Mouse (Mus musculus): Measurements from ENCODE around the gene Grpel1. TPM values are rescaled to one million over a fixed set of nuclear protein-coding genes. Genes with fewer than 3 reads are reported as not detected.

Grpel1 gene
- total RNA-seq, 2 experiments from 2014 or later: 60.6 to 62.4 TPM

DNA sequence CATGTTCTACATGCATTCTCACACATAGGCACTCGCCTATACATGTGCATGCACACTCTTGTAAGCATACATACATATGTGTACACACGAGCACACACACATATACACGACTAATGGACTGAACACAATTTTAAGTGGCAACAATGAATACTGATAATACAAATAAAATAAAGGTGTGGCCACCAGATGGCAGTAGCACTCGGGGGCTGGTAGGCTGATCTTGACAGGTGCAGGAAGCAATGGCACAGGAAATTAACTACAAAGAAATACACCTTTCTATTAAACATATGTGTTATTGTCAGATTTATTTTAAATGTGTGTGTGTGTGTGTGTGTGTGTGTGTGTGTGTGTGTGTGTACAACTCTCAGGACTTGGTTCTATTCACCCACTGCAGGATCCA, 5.9 kb upstream of the Grpel1 start:
- intact Hi-C loops (cut with DNase I): no loop called here
- DNase-seq: peak; percentile 51 to 69

DNA sequence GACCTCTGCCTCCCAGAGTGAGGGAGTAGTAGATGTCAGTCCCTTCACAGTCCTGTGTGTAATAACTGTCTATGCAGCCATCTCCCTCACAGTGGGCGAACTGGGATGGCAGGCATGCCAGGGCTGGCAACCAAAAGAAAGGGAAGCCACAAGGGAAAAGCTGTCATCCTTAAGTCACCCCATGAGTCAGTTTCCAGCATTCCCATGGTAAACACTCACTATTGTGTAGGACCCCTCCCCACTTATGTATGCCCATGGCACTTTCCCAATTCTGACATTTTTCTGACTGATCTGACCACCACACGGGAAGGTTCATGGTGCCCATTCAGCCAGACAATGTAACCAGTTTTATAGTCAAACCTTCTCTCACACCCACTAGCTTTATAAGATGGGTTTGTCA, 4.1 kb upstream of the Grpel1 start:
- DNase-seq: no peak
- intact Hi-C loops (cut with DNase I): no loop called here

DNA sequence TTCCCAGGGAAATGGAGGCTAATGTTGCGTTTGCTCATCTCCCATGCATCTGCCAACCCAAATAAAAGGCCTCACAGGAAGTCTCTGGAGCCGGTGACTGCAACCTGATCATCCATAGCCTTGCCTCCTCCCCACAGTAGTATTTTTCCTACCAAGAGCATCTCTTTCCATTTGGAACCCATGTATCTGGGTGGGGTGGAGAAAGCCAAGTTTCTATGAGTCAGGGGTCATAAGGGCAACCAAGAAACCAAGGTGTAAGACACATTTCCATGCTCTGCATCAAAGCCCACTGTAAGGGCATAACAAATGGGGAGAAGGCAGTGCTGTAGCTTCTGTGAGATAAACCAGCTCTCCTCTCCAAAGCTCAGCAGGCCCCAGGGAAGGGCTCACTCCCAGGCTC, 3.6 kb upstream of the Grpel1 start:
- DNase-seq: no peak
- intact Hi-C loops (cut with DNase I): no loop called here

DNA sequence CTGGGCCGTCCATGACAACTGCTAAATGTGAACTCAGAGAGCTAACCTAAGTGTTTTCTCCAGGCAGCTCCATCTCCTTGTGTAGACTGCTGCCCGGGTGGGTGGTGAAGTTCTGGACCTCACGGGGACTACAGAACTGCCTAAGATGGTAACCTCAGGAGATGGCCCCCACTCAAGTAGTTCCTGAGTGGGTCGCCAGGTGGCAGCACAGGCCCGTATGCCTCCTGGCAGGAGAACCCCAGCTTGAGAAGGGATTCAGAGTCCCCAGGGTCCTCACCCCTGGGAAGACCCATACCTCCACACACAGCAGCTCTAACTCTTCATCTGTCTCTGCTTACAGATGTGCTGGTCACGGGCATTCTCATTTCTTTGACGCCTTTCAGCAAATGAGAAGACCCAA, 2.0 kb upstream of the Grpel1 start:
- intact Hi-C loops (cut with DNase I): loop anchor here (2.0 kb wide), 2 partner anchors 76 to 280 kb away; no protein-coding TSS in a partner anchor
- DNase-seq: peak; percentile 79 to 88

DNA sequence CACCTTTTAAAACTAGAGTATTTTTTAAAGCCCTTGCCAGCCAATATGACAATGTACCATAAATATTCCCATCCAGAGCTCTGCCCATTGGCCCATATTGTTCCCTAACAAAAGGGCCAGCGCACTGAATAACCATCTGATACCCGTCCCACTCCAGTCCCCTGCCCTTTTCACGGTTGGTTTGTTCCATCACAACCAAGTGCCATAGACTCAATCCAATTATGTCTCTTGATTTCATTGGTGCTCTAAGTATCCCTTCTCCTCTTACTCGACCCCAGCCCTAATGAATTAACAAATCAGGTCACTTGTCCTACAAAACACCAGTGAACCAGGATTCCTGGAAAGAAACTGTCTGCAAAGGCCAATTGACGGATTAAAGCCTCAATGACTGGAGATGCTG, 1.4 kb upstream of the Grpel1 start:
- intact Hi-C loops (cut with DNase I): loop anchor here (2.0 kb wide), 2 partner anchors 75 to 279 kb away; no protein-coding TSS in a partner anchor
- no peak for DNase-seq

DNA sequence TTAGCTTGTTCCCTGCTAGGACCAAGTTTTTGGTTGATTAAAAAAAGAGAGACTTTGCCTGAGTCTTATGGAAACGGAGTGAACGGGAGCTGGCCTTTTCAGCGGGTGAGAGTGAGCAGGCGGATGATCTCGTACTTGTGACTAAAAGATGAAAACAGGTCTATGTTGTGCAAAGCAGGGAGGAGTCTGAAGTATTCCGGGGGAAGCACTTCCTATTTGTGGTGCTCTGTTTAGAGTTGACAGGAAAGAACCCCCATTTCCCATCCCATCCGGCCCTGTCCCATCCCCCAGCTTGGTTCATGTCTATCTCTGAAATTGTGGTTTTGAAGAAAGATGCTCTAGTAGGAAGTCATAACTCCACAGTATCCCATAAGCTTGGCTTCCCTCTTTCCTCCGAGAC, 1.1 kb downstream of the Grpel1 start:
- DNase-seq: no peak
- intact Hi-C loops (cut with DNase I): loop anchor here (5.0 kb wide), 1 partner anchor 116 kb away; no protein-coding TSS in a partner anchor

DNA sequence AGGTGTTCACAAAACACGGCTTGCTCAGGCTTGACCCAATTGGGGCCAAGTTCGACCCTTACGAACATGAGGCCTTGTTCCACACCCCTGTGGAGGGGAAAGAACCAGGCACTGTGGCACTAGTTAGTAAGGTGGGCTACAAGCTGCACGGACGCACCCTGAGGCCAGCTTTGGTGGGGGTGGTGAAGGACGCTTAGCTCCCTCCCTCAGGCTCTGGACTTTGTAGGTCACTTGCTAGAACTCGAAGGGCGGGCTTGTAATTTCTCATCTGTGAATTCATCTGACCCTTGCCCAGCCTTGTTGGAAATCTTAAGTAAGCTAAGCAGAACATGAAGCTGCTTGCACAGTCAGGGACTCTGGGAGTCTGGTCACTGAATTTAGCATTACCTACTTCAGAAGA, 6.4 kb downstream of the Grpel1 start:
- intact Hi-C loops (cut with DNase I): no loop called here
- no peak for DNase-seq

DNA sequence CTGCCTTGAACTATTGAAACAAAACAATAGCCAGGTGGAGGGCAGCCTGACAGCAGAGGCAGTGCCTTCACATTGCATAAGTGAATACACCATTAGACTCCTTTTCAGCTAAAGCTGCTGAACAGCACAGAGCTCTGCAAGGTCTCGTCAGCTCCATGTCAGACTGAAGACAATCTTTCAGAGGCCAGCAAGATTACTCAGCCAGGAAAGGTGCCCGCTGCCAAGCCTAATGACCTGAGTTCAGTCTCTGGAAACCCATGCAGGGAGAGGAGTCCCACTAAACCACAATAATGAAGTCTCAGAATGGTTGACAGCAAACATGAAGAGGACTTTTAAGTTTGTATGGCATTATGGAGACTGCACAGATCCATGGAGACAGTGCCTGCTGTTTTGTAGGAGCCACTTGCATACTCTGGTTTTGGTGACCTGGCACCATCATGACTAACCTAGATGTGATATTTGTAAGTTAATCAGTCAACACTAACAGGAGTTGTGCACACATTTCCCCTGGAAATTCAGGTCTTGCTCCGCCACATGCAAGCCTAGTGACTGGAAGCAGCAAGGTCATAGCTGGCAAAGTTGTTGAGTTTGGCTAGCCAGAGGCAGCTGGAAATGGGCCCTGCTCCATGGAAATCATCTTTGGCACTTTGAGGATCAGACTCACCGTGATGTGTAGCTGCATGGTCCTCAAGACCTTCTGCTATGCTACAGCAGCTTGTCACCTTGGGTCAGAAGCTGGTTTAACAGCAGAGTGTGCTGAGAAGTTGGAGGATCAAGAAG, 8.3 kb downstream of the Grpel1 start:
- DNase-seq: no peak
- intact Hi-C loops (cut with DNase I): no loop called here

DNA sequence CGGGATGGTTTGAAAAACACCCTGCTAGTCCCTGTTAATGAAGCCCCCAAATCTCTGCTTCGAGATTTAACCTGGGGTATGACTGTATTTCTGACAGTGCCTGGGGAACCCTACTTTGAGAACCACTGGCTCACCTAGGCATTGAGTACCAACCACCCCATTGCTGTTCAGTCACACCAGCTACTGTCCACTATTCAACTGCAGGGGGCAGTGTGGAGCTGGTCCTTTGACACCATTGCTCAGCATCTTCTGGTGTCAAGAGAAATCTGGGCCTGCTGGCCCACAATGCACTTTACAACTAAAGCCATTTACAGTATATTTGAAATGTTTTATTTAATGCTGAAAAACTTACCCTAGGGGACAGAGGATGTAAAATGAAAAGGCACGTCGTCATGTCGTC, 9.5 kb downstream of the Grpel1 start:
- intact Hi-C loops (cut with DNase I): no loop called here
- DNase-seq: peak; percentile 67 to 84

DNA sequence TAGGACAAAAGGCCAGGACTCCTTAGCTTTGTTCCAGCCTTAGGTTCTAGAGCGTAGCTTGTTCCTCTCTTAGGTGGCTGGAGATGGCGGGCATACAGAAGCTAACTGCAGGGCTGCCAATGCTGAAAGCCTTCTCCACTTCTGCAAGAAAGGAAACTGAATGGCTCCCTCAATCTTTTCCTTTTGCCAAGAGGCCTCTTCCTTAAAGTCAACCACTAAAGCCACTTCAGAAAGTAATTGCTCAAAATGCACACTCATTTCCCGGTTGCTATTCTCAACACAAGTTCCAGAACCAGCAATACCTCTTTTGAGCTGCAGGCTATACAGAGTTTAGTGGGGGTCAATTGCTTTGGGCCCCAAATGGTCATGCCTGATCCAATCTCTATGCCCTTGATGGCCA, 12.7 kb downstream of the Grpel1 start:
- intact Hi-C loops (cut with DNase I): no loop called here
- DNase-seq: no peak

DNA sequence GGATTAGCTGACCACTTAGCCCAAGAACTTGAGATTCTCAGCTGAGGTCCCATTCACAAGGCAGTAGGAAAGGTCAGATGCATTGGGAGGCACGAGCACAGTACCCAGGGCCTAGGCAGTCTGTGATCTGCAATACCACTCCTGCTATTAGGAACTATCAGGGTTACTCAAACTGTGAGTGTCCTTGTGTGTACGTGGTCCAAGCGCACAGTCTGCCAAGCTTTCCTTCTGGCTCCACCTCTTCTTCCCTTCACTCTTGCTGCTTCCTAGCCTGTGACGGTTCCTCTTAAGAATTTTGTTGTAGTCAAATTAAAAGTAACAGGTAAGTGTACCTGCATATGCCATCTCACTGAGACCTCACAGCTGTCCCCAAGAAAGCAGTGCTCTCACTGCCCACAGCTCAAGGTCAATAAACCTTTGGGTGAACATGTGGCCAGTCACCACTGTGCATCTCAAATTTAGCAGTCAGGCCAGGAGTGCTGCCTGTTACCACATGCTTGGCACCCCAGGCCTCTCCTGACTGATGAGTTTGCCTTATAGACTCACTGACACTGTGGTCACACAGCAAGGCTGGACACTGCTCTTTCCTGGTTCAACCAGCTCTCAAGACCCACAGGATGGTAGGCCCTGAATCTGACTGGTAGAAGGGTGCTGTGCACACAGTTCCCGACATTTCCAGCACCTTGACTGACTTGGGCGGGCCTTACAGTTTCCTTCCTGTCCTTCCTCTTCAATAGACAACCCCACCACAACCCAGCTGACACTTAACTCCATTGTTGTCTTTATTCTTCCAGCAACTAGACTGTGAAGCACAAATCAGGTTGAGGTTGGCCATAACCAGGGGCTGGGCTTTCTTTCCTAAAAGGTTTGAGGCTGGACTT, 14.0 kb downstream of the Grpel1 start:
- peak in 1 of 2 experiments; percentile 48 for DNase-seq
- intact Hi-C loops (cut with DNase I): no loop called here

DNA sequence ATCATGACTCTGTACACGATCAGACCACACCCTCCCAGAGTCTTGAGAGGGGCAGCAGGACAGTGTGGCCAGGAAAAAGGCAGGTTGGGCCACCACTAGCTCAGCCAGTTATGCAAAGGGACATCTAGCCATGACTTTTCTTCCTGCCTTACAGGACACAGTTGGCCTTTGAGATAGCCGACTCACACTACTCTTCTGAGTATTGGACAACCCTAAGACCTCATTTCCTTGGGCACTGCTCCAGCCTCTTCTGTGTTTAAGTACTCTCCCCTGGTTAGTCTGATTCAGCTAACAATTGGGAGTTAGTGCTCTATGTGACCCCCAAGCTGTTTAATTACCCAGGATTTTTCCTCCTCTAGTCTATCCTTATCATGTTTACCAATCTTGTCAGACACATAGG, 14.9 kb downstream of the Grpel1 start:
- intact Hi-C loops (cut with DNase I): loop anchor here (5.0 kb wide), 1 partner anchor 103 kb away; no protein-coding TSS in a partner anchor
- DNase-seq: no peak

DNA sequence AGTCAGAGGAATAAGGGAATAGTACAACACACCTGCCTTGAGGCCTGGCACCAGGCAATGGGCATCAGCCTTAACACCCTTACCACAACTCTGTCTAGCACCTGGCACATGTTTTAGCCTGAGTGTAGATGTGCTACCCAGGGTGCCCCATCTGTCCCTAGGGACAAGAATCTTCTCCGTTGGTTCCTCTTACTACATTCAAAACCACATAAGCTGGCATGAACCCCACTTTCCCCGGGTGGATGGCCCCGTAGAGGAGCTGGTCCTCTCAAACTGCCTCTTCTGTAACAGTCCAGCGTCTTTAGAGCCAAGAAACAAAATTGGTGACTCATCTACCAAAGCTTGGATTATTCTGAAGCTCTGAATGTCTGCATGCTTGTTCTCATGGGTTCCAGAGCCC, 15.6 kb downstream of the Grpel1 start:
- DNase-seq: no peak
- intact Hi-C loops (cut with DNase I): loop anchor here (5.0 kb wide), 1 partner anchor 102 kb away; no protein-coding TSS in a partner anchor

DNA sequence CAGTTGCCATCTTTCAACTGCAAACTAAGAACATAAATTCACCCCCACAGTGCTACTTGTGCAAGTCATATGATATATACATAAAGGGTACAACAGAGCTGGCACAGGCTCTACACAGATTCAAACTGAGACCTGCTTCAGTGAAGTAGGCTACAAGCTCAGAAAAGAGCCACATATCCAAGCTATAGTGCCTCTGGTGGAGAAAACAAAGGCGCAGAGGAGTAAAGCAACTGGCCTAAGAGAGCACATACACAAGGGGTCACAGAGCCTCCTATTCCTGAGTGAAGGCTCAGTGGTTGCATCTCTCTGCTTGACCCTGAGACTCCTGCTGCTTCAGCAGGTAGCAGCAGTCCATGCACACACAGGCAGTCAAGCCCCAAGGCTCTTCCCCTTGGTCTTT, 16.3 kb downstream of the Grpel1 start:
- intact Hi-C loops (cut with DNase I): loop anchor here (5.0 kb wide), 1 partner anchor 101 kb away; no protein-coding TSS in a partner anchor
- no peak for DNase-seq

DNA sequence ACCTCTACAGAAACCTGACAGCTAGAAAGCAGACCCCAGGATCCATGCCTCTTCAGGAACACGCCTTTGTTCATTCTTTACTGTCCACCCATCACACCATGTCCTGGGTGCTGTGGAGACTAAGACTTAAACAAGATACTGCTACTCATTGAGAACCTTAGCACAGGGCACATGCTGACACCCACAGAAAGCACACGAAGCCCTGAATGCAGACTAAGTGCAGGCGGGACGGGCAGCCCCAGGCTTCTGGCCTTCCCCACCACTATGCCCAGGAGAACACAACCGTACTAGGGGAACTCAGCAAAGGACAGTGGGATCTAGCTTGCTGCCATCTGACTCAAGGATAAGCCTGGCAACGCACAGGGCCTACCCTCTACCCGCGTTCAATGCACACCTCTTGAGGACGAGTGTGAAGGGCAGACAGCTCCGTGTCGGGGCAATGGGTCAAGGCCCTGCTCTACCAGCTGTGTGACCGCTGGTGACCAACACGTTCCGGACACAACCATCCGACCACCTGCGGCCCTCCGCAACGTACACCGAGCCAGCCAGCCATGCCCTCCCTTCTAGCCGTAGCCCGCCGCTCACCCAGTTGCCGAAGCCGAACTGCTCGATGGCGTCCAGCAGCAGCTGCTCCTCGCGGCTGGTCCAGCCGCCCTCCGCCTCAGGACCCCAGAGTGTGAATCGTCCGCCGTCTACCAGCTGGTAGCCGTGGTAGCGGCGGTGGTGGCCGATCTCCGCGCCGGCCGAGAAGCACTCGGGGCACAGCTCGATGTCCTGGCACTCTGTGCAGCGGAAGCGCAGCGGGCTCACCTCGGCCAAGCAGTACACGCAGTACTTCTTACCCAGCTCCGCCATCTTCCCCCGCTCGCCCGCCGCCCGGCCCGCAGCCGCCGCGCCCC, 18.7 kb downstream of the Grpel1 start:
- peak; percentile 58 to 63 for DNase-seq
- intact Hi-C loops (cut with DNase I): loop anchor here (5.0 kb wide), 1 partner anchor 99 kb away; no protein-coding TSS in a partner anchor

DNA sequence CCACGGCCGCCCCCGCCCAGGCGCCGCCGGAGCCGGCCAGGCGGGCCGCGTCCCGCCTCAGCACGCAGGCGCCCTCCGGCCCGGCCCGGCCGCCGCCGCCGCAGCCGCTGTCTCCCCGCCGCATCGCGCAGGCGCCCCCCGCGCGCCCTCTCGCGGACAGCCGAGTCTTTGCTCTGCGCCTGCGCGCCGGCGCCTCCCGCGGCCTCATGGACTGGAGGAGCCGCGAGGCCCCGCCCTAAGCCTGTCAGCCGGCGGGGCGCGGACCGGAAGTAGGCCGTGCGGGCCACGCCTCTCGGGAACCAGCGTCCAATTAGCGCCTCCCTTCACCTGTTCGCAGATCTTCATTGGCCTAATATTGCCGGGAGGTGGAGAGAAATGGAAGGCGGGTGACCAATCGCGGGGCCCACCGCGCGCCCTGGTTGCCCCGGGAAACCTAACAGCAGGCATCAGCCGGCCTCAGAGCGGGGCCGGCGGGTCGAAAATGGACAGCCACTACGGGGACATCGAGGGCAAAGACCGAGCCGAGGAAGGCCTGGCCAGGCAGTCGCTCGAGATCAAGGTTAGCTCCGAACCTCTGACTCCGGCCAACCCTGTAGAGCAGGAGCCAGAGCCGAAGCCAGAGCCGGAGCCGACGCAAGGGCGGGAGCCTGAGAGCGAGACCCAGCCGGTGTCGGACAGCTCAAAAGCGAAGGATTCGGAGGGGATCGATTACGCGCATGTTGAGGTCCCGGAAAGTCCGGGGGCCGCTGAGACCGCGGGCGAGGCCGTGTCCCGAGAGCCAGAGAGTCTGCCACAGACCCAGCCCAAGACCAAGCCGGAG, 19.6 kb downstream of the Grpel1 start, which contains the start of the genes Tada2b and Ccdc96:
Gene Tada2b, minus strand, starts transcription at position 115 of the 820 bp plus-strand sequence.
Gene Ccdc96, plus strand, starts transcription at position 418 of the 820 bp plus-strand sequence.
- intact Hi-C loops (cut with DNase I): loop anchor here (5.0 kb wide), 1 partner anchor 98 kb away; no protein-coding TSS in a partner anchor
- peak; percentile 98 for DNase-seq

DNA sequence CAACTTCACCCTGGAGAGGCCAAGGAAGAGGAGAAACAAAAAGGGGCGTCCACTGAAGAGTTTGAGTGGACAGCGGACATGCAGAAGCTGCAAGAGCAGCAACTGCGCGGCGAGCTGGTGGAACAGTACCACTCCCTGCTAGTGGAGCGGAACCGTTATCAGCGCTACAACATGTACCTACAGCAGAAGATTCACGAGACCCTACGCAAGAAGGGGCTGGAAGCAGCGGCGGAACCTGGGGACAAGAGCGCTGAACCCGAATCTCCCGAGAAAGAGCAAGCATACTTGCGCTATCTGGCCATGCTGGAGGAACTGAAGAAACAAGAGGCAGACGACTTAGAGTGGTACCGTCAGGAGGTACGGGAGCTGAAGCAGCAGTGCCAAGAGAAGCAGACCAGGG, 20.5 kb downstream of the Grpel1 start:
- intact Hi-C loops (cut with DNase I): no loop called here
- DNase-seq: no peak

DNA sequence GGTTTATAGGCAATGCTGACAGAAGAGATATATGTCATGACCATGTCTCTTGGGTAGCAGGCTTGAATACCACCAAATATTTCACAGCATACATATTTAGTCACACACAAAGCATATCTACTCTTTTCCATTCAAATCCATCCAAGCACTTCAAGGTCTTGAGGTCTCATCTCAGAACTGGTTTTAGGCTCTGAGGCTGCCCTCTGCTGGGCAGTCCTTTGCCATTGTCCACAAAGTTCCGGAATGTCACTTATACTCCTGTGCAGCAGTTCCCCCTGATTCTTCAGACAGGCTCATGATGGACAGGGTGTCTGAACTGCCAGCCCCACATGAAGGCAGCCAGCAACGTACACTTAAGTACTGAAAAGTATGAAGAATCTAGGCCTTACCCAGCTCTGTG, 24.4 kb downstream of the Grpel1 start:
- intact Hi-C loops (cut with DNase I): loop anchor here (1.0 kb wide), 1 partner anchor 25 kb away; the partner anchor contains the start of gene Grpel1
- peak; percentile 39 to 60 for DNase-seq

DNA sequence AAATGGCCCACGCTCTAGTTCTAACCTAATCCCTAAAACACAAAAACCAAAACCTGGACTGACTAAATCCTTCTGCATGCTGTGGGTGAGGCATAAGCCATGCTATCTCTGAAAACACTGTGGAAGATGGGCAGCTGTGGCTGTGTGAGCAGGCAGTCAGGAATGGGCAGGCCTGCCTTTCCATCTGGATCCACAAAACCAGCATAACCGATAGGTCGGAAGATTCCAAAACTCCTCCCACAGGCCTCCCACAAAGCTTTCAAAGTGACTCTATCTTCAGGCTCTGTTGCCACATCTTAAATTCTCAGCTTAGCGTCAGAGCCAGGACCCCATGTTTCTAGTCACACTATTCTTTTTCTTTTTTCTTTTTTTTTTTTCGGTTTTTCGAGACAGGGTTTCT, 29.1 kb downstream of the Grpel1 start:
- no peak for DNase-seq
- intact Hi-C loops (cut with DNase I): no loop called here
